Mouse (Mus musculus): ENCODE results near the gene Rnf103. TPM values are rescaled to one million over a fixed set of nuclear protein-coding genes. Genes with fewer than 3 reads are reported as not detected.

The Rnf103 gene
- polyA plus RNA-seq, 1 experiment from 2014 or later = 14.3 TPM

DNA sequence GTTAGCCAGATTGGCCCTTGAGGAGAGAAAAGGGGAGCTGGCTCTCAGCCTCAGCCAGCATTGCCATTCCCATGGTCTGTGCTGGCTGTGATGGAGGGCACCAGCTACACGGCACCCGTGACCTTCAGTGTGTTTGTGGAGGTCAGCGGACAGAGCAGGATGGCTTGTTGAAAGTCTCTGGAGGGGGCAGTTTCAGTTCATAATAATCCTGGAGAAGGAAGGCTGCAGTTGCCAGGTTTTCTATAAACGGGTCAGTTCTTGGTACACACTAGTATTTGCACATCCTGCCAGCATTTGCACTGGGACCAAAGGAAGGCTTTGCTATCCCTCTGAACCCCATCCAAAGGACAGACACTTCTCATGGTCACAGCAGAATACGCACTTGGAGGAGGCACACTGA is 8.4 kb upstream of the Rnf103 start:
- Histone ChIP-seq H3K36me3 (ENCODE audit: control insufficient read depth, insufficient read depth, low read length) (no peaks in the 10 kb centered on the region), H3K27me3 (ENCODE audit: control insufficient read depth, insufficient read depth, low read length) (no peaks in the 10 kb centered on the region), H3K4me3 (ENCODE audit: low read depth, low read length) (no peak overlapping the region), H3K4me2 (no peak overlapping the region), H3K4me1 (ENCODE audit: control insufficient read depth, insufficient read depth, low read length) (no peaks in the 10 kb centered on the region), H3K9me3 (replicated peaks; ENCODE audit: control insufficient read depth, low read length) (no peaks in the 10 kb centered on the region), H3K27ac (ENCODE audit: low read depth, low read length) (no peak overlapping the region), H3K9ac (ENCODE audit: low read depth, low read length) (no peak overlapping the region)
- no peak for ATAC-seq (replicated peaks; ENCODE audit: insufficient number of reproducible peaks, low FRiP score, low TSS enrichment)
- 73% methylated on average over 5 of the region's 5 CpGs for WGBS (ENCODE audit: insufficient replicate concordance)

DNA sequence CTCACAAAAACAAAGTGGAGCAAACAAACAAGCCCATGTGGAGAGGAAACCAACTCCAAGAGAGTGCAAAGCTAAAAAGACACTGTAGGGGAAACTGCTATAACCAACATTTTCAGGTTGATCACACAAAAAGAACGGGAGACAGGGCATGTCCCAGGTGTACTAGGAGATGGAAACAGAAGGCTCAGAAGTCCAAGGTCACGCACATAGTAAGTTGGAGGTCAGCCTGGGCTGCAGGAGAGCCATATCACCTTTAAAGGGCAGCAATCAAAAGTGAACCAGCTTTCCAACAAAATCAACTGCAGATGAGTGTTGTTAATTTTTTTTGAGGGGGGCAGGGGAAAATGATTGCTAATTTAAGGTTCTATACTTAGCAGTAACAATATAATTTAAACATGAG is 7.5 kb upstream of the Rnf103 start:
- WGBS (ENCODE audit: insufficient replicate concordance) = 69% methylated on average over 2 of the region's 2 CpGs
- H3K27me3 ChIP-seq (ENCODE audit: control insufficient read depth, insufficient read depth, low read length) = no peaks in the 10 kb centered on the region
- no peaks in the 10 kb centered on the region for H3K36me3 ChIP-seq (ENCODE audit: control insufficient read depth, insufficient read depth, low read length)
- no peak overlapping the region for H3K27ac ChIP-seq (ENCODE audit: low read depth, low read length)
- no peaks in the 10 kb centered on the region for H3K9me3 ChIP-seq (replicated peaks; ENCODE audit: control insufficient read depth, low read length)
- H3K9ac ChIP-seq (ENCODE audit: low read depth, low read length) = no peak overlapping the region
- H3K4me2 ChIP-seq = no peak overlapping the region
- no peak overlapping the region for H3K4me3 ChIP-seq (ENCODE audit: low read depth, low read length)
- no peak for ATAC-seq (replicated peaks; ENCODE audit: insufficient number of reproducible peaks, low FRiP score, low TSS enrichment)
- H3K4me1 ChIP-seq (ENCODE audit: control insufficient read depth, insufficient read depth, low read length) = no peaks in the 10 kb centered on the region

DNA sequence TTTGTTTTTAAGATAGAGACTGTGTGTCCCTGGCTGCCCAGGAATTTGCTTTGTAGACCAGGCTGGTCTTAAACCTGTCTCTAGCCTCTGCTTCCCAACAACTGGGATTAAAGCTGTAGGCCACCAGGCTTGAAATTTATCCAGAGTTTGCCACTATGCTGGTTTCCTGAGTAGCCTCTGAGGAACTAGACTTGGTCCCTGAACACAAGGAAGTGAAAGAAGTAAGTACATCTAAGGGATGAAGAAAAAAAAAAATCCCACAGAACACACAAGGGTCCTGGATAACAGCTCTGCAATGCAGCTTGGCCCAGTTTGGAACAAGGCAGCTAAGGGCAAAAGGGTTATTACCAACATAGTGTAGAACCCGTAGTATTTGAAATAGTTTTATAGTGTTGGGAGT is 6.8 kb upstream of the Rnf103 start:
- Histone ChIP-seq H3K9ac (ENCODE audit: low read depth, low read length) (no peak overlapping the region), H3K9me3 (replicated peaks; ENCODE audit: control insufficient read depth, low read length) (no peaks in the 10 kb centered on the region), H3K4me2 (no peak overlapping the region), H3K27ac (ENCODE audit: low read depth, low read length) (no peak overlapping the region), H3K4me3 (ENCODE audit: low read depth, low read length) (no peak overlapping the region), H3K36me3 (ENCODE audit: control insufficient read depth, insufficient read depth, low read length) (no peaks in the 10 kb centered on the region), H3K27me3 (ENCODE audit: control insufficient read depth, insufficient read depth, low read length) (no peaks in the 10 kb centered on the region), H3K4me1 (ENCODE audit: control insufficient read depth, insufficient read depth, low read length) (no peaks in the 10 kb centered on the region)
- no peak for ATAC-seq (replicated peaks; ENCODE audit: insufficient number of reproducible peaks, low FRiP score, low TSS enrichment)
- 71% methylated on average over 1 of the region's 1 CpGs for WGBS (ENCODE audit: insufficient replicate concordance)

DNA sequence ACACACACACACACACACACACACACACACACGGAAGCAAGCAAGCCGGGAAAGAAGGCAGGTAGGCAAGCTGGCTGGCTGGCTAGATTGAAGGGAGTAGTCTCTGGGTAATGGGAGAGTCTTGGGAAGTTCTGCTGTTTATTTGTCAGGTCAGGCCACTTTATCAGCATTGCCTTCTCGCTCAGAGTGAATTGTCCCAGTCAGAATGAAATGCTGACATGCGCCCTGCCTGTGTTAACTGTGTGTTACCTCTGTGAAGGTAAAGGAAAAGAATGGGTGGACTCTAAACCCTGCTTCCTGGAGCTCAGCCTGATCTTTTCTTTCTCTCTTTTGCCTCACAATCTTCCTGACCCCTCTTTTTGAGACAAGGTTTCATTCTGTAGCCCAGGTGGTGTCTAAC is 5.7 kb upstream of the Rnf103 start:
- H3K4me3 ChIP-seq (ENCODE audit: low read depth, low read length) = no peak overlapping the region
- ATAC-seq (replicated peaks; ENCODE audit: insufficient number of reproducible peaks, low FRiP score, low TSS enrichment) = no peak
- no peaks in the 10 kb centered on the region for H3K9me3 ChIP-seq (replicated peaks; ENCODE audit: control insufficient read depth, low read length)
- no peaks in the 10 kb centered on the region for H3K4me1 ChIP-seq (ENCODE audit: control insufficient read depth, insufficient read depth, low read length)
- H3K36me3 ChIP-seq (ENCODE audit: control insufficient read depth, insufficient read depth, low read length) = no peaks in the 10 kb centered on the region
- H3K9ac ChIP-seq (ENCODE audit: low read depth, low read length) = no peak overlapping the region
- 39% methylated on average over 2 of the region's 4 CpGs for WGBS (ENCODE audit: insufficient replicate concordance)
- no peak overlapping the region for H3K27ac ChIP-seq (ENCODE audit: low read depth, low read length)
- H3K4me2 ChIP-seq = no peak overlapping the region
- no peaks in the 10 kb centered on the region for H3K27me3 ChIP-seq (ENCODE audit: control insufficient read depth, insufficient read depth, low read length)

DNA sequence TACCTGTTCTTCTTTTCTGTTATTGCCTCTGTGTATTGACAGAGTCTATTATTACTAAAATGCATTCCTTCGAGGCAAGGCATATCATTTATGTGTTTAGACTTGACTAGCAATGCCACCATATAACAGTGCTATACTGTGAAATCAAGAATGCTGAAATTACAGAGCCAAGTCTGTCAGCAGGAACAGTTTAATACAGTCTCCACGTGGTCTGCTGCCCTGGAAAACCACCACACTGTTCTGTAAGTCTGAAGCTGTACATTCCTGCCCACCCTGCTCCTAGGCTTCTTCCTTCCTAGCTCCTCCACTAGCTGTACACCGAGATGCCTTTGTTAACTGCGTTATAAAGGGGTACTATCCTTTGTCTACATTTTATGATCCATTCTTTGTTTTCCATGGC is 1.6 kb upstream of the Rnf103 start:
- Histone ChIP-seq H3K4me1 (ENCODE audit: control insufficient read depth, insufficient read depth, low read length) (peaks cover 9% of the 10 kb centered on the region; the same call in 1 of the 2 replicates), H3K4me2 (no peak overlapping the region), H3K36me3 (ENCODE audit: control insufficient read depth, insufficient read depth, low read length) (no peaks in the 10 kb centered on the region), H3K27ac (ENCODE audit: low read depth, low read length) (no peak overlapping the region), H3K9ac (ENCODE audit: low read depth, low read length) (no peak overlapping the region), H3K27me3 (ENCODE audit: control insufficient read depth, insufficient read depth, low read length) (no peaks in the 10 kb centered on the region), H3K4me3 (ENCODE audit: low read depth, low read length) (no peak overlapping the region), H3K9me3 (replicated peaks; ENCODE audit: control insufficient read depth, low read length) (no peaks in the 10 kb centered on the region)
- 74% methylated on average over 4 of the region's 4 CpGs for WGBS (ENCODE audit: insufficient replicate concordance)
- ATAC-seq (replicated peaks; ENCODE audit: insufficient number of reproducible peaks, low FRiP score, low TSS enrichment) = no peak

DNA sequence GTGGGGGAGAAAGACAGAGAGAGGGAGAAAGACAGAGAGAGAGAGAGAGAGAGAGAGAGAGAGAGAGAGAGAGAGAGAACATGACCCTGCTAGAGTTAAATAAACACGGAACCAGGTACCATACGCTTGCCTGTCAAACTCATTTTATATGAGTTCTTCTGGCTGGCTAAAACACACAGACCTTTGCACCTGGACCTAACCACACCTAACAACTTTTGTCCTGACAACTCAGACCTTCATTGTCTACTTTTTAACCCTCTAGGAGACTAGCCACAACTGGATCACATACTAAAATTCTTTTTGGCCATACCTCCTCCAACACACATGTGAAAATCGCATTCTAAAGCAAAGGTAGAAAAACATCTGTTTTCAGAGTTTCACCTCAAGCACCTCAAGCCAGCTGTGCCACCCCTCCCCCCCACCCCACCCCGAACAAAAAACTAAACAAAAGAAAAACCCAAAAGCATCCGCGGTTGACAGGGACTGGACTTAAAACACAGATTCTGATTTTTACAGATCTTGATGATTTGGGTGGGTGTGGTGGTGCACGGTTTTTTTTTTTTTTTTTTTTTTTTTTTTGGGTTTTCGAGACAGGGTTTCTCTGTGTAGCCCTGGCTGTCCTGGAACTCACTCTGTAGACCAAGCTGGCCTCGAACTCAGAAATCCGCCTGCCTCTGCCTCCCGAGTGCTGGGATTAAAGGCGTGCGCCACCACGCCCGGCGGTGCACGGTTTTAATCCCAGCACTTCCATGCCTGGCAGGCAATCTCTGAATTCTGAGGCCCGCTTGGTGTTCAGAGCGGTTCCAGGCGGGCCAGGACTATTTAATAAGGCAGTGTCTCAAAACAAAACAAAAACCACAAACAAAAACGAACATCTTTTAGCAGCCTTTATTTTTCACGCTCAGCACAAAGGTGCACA is 679 bp upstream of the Rnf103 start:
- Histone ChIP-seq H3K27ac (ENCODE audit: low read depth, low read length) (peak overlapping the region; percentile 98), H3K4me2 (peak overlapping the region; percentile 87)
- no peak for ATAC-seq (replicated peaks; ENCODE audit: insufficient number of reproducible peaks, low FRiP score, low TSS enrichment)

DNA sequence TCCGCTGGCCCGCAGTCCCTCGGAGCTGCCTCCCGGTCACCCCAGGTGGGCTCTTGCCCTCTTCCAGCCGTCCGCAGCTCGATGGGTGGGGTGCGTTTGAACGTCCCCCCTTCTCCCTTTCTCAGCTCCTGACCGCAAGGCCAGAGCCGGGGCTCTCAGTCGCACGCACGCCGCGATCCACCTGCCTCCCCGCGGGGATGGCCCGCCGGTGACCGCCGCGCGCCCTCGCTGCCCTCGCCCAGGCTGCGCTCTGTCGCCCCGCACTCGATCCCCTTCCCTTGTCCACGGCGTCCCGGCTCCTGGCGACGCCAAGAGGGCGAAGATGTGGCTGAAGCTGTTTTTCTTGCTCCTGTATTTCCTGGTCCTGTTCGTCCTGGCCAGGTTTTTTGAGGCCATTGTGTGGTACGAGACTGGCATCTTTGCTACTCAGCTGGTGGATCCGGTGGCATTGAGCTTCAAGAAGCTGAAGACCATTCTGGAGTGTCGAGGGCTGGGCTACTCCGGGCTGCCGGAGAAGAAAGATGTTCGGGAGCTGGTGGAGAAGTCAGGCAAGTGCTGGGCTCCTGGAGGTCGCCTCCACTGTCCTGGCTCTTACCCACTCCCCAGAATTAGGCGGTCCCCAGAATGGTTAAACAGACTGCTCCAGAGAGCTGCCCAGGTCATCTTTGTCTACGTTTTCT is 787 bp downstream of the Rnf103 start:
- peak overlapping the region; percentile 71 for H3K4me3 ChIP-seq (ENCODE audit: low read depth, low read length)
- peak overlapping the region; percentile 98 for H3K27ac ChIP-seq (ENCODE audit: low read depth, low read length)
- peaks cover 9% of the 10 kb centered on the region; the same call in 1 of the 2 replicates for H3K4me1 ChIP-seq (ENCODE audit: control insufficient read depth, insufficient read depth, low read length)
- H3K9me3 ChIP-seq (replicated peaks; ENCODE audit: control insufficient read depth, low read length) = no peaks in the 10 kb centered on the region
- peak overlapping the region; percentile 87 for H3K4me2 ChIP-seq
- H3K9ac ChIP-seq (ENCODE audit: low read depth, low read length) = peak overlapping the region; percentile 90
- 1% methylated on average over 46 of the region's 46 CpGs for WGBS (ENCODE audit: insufficient replicate concordance)
- H3K27me3 ChIP-seq (ENCODE audit: control insufficient read depth, insufficient read depth, low read length) = no peaks in the 10 kb centered on the region
- ATAC-seq (replicated peaks; ENCODE audit: insufficient number of reproducible peaks, low FRiP score, low TSS enrichment) = no peak; the same call in 1 of the 2 replicates
- peaks cover 5% of the 10 kb centered on the region; the same call in 1 of the 2 replicates for H3K36me3 ChIP-seq (ENCODE audit: control insufficient read depth, insufficient read depth, low read length)

More for the DNA sequence above, 679 bp upstream of the Rnf103 start:
- Histone ChIP-seq H3K9ac (ENCODE audit: low read depth, low read length) (peak overlapping the region; percentile 90), H3K4me3 (ENCODE audit: low read depth, low read length) (peak overlapping the region; percentile 71), H3K36me3 (ENCODE audit: control insufficient read depth, insufficient read depth, low read length) (peaks cover 5% of the 10 kb centered on the region; the same call in 1 of the 2 replicates), H3K9me3 (replicated peaks; ENCODE audit: control insufficient read depth, low read length) (no peaks in the 10 kb centered on the region), H3K27me3 (ENCODE audit: control insufficient read depth, insufficient read depth, low read length) (no peaks in the 10 kb centered on the region), H3K4me1 (ENCODE audit: control insufficient read depth, insufficient read depth, low read length) (peaks cover 9% of the 10 kb centered on the region; the same call in 1 of the 2 replicates)
- 23% methylated on average over 20 of the region's 22 CpGs for WGBS (ENCODE audit: insufficient replicate concordance)

DNA sequence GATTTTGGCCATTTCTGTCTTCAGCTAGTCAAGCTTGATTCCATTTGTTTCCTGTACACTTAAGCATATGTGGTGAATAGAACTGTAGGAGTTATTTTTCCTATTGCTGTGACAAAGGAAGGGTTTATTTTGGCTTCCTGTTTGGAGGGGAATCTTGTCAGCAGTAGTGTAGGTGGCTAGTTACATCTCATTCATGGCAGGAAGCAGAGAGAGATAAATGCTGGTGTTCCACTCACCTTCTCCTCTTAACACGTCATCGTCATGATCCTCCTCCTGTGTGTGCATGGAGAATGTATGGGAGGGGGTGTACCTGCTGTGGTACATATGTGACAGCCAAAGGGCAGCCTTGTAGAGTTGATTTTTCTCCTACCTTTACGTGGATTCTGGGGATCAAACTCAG is 6.9 kb downstream of the Rnf103 start:
- no peaks in the 10 kb centered on the region for H3K27me3 ChIP-seq (ENCODE audit: control insufficient read depth, insufficient read depth, low read length)
- no peak overlapping the region for H3K27ac ChIP-seq (ENCODE audit: low read depth, low read length)
- H3K4me3 ChIP-seq (ENCODE audit: low read depth, low read length) = no peak overlapping the region
- H3K36me3 ChIP-seq (ENCODE audit: control insufficient read depth, insufficient read depth, low read length) = peaks cover 12% of the 10 kb centered on the region
- 57% methylated on average over 3 of the region's 3 CpGs for WGBS (ENCODE audit: insufficient replicate concordance)
- no peak for ATAC-seq (replicated peaks; ENCODE audit: insufficient number of reproducible peaks, low FRiP score, low TSS enrichment)
- no peak overlapping the region for H3K4me2 ChIP-seq
- H3K9me3 ChIP-seq (replicated peaks; ENCODE audit: control insufficient read depth, low read length) = no peaks in the 10 kb centered on the region
- peaks cover 5% of the 10 kb centered on the region; the same call in 1 of the 2 replicates for H3K4me1 ChIP-seq (ENCODE audit: control insufficient read depth, insufficient read depth, low read length)
- no peak overlapping the region for H3K9ac ChIP-seq (ENCODE audit: low read depth, low read length)

Measured in heart, embryonic 11.5 days (tissue).